Mouse (Mus musculus): ENCODE measurements around the gene Rsph6a.
"Not testable (repeated sequence)": the region's sequence is repeated elsewhere in the genome, so short reads cannot be mapped to it uniquely, and the experiment has no call there.

The Rsph6a gene

DNA sequence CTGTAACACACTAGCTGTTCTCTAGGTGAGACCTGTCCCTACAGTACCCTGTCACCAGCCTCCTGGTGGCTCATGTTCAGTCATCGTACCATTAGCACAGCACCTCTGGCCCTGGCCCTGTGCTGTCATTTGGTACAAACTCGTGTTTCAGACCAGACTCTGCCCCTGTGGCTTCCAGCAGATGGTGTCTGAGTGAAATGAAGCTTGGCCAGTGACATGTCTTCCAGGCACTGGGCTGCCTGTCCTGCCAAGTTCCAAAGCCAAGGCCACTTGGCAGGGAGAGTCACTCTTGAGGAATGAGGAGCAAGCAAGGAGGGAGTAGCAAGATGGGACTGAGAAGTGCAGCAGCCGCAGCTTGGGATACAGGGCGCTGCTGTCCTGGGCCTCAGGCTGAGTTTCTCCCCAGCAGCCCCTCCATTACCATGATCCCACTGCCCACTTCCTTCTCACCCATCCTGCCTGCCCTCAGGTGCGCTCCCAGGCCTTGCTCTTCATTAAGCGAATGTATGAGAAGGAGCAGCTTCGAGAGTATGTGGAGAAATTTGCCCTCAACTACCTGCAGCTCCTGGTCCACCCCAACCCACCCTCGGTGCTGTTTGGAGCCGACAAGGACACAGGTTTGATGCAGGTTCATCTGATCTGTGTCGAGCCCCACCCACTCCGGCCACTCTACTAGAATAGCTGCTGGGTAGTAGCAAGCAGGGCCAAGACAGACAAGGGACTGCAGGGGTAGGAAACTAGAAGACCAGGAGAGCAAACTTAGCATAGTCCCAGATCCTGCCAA lies 8.0 kb upstream of the Rsph6a start:
- no peak for DNase-seq (ENCODE audit: low read depth, low spot score)

DNA sequence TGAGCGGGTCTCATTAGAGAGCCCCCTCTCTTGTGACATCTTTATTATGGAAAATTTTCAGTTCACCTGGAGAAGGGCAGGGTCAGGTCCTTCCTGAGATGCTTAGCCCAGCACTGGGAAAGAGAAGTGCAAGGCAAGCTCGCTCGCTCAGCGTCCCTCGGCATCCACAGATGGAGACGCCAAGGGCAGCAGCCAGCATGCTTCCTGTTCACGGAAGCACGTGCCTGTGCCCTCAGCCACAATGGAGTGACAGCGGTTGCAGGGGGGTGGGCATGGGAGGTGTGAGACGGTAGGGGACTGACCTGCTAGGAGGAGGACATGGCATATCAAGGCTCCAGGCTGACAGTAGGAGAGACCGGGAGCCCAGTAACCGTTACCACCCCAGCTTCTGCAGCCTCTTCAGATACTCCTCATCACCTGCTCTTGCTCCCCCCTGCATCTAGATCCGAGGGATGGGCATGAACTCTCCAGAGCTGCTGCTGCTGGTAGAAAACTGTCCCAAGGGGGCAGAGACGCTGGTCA lies 6.4 kb upstream of the Rsph6a start:
- no peak for DNase-seq (ENCODE audit: low read depth, low spot score)

DNA sequence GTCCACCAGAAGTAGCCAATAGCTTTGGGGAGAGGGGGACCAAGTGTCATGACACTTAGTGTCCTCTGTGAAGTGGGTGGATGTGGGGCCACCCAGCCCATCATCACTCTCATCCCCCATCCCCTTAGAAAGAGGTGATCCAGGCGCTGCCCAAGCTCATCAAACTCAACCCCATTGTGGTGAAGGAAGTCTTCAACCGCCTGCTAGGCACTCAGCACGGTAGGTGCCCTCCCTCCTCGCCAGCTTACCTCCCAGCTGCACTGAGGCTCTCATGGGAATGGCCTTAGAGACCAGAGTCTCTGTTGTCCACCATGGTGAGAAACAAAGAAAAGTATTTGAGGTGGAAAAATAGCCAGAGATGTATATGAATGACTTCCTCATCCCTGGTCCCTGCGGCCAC lies 5.2 kb upstream of the Rsph6a start:
- no peak for DNase-seq (ENCODE audit: low read depth, low spot score)

DNA sequence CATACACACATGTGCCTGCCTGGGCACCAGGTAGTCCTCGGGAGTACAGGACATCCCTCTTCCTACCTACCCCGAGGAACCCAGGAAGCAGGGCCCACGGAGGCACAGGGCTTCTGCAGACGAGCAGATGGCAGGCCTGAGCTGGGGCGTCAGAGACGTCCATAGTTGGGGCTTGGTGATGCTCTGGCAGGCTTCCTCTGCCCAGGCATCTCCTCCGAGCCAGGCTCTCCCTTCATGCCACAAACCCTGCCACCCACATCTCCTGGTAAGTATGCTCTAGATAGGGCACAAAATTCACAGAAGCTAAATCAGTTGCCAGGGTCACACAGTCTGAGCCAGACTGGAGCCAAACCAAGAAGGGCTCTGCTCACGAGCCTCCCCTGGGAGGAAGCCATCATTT lies 4.3 kb upstream of the Rsph6a start:
- no peak for DNase-seq (ENCODE audit: low read depth, low spot score)

DNA sequence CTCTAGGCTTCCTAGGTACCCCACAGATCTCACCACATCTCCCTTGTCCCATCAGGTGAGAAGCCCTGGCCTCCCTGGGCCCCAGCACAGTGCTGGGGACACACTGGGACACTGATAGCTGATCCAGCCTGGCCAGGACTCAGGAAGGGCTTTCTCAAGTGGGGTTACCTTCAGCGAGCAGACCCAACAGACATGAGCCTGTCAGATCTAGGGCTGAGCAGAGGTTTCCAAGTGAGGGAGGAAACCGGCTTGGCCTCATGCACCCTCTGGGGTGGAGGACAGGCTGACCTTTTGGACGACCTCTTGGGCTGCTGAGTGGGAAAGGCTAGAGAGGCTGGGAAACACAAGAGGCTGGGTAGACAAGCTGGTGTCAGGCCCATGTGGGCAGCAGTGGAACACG lies 3.3 kb upstream of the Rsph6a start:
- DNase-seq (ENCODE audit: low read depth, low spot score) = no peak

DNA sequence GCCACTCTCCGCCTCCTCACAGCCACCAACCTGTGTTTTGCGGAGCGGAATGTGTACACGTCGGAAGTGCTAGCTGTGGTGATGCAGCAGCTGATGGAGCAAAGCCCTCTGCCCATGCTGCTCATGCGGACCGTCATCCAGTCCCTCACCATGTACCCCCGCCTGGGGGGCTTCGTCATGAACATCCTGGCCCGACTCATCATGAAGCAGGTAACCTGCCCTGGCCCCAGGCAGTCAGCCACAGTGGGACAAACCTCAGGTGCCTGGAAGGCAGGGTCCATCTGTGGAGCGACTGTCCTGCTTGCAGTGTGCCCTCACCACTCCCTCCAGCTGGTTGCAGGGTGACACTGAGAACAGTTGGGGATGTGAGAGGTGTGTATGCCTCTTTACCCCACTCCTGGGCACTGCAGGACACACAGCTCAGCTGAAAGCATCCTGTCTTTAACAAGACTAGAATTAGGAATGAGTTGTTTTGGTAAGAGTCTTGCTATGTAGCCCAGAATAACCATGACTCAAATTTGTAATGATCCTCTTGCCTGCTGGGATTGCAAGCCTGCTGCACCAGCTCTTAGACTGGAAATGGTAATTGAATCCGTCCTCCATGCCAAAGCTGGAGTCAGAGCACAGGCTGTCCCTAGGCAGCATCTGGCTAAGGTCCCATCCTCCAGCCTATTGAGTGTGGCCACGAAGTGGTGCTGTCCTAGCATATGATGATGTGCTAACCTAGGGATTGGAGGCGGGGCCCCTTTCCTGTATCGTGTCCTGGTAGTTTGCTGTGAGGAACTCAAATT lies 1.9 kb upstream of the Rsph6a start:
- no peak for DNase-seq (ENCODE audit: low read depth, low spot score)

DNA sequence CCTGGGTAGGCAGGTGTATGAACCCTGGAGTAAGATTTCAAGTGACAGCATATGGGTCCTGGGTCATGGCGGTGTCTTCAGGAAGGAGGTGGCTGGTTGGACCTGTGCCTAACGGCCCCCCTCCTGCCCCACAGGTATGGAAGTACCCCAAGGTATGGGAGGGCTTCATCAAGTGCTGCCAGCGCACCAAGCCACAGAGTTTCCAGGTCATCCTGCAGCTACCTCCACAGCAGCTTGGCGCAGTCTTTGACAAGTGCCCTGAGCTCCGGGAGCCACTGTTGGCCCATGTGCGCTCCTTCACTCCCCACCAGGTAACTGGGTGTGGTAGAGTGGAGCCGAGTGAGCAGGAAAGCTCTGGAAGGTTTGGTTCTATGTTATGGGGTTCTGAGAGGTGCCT lies 1.4 kb upstream of the Rsph6a start:
- DNase-seq (ENCODE audit: low read depth, low spot score) = no peak

DNA sequence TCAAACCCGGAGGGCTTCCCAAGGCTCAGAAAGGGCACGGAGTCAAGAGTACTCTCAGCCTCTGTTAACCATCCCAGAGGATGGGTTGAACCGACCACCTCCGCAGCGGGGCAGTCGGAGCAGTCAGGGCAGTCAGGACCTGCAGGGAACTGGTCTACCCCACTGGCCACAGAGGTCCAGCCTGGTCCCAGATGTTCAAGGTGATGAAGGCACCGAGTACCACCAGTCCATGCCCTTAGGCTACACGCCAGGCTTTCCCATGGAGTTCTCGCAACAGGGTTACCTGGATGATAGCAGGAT lies 237 bp downstream of the Rsph6a start:
- DNase-seq (ENCODE audit: low read depth, low spot score) = no peak

DNA sequence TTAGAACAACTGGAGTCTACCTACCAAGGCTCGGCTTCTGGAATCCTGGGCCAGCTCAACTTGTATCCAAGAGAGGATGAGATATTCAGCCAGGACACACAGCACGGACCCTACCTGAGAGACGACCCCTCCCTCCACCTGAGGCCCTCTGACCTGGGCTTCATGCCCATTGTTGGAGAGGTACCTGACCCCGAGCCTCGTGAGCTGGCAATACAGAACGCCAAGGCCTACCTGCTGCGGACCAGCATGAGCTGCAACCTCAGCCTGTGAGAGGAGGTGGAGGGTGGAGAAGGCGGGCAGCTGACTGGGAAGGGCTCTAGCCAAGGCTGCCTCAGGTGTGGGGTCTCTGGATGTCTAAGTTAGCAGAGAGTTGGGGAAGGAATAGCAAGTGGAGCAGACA lies 618 bp downstream of the Rsph6a start:
- DNase-seq (ENCODE audit: low read depth, low spot score) = no peak

DNA sequence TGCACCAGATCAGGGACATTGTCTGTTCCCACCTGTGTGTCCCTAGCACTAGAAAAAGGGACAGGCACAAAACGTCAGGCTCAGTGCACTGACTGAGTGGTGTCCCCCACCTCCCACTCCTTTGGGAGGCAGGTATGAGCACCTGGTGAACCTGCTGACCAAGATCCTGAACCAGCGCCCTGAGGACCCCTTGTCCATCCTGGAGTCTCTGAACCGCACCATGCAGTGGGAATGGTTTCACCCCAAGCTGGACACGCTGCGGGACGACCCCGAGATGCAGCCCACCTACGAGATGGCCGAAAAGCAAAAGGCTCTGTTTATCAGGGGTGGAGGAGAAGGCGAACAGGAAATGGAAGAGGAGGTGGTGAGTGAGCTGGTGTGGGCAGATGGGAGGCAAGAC lies 2.9 kb downstream of the Rsph6a start:
- DNase-seq (ENCODE audit: low read depth, low spot score) = no peak

DNA sequence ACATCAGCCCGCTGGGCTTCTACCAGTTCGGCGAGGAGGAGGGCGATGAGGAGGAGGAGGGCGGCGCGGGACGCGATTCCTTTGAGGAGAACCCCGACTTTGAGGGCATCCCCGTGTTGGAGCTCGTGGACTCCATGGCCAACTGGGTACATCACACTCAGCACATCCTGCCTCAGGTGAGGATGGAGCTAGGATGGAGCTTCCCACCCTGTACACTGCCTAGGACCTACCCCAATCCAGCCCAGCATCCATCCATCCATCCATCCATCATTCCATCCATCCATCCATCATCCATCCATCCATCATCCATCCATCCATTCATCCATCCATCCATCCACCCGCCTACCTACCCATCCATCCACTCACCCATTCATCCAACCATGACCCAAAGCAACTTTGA lies 11.4 kb downstream of the Rsph6a start:
- no peak for DNase-seq (ENCODE audit: low read depth, low spot score)

DNA sequence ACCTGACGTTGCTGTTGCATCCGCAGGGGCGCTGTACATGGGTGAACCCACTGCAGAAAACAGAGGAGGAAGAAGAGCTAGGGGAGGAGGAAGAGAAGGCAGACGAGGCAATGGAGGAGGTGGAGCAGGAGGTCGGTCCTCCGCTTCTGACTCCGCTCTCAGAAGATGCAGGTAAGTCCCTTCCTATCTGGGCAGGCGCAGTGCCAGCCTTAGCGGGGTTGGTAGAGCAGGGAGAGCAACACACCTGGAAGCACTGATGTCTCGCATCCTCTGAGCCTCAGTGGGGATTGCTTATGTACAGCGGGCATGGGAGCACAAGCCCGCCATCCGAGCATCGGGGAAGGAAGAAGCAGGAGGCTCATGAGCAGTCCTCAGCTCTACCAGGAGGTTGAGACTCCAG lies 12.6 kb downstream of the Rsph6a start:
- DNase-seq (ENCODE audit: low read depth, low spot score) = no peak

DNA sequence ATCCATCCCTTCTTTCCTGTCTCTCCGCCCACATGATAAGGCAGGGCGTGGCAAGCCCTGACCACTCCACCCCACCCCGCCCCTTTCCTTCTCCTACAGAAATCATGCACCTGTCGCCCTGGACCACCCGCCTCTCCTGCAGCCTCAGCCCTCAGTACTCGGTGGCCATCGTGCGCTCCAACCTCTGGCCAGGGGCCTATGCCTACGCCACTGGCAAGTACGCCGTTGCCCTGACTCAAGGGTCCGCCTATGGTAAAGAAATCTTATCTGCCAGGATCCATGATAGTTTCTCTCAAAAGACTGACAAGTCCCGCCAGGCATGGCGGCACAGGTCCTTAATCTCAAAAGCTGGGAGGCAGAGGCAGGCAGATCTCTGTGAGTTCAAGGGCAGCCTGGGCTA lies 13.4 kb downstream of the Rsph6a start:
- DNase-seq (ENCODE audit: low read depth, low spot score) = no peak

DNA sequence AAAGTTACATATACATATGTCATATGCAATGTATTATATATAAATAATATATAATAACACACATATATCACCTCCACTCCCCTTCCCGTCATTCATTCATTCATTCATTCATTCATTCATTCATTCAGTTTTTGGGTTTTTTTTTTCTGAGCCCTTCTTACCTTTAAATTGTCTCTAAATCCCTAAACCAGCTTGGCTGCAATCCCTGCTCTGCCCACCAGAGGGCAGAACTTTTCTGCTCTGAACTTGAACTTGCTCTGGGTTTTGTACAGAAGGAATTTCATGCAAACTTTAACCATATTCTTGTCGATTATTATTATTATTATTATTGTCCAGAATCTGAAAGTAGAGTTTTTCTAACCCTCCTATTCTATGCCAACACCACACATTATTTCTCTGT lies 14.2 kb downstream of the Rsph6a start:
- no peak for DNase-seq (ENCODE audit: low read depth, low spot score)

DNA sequence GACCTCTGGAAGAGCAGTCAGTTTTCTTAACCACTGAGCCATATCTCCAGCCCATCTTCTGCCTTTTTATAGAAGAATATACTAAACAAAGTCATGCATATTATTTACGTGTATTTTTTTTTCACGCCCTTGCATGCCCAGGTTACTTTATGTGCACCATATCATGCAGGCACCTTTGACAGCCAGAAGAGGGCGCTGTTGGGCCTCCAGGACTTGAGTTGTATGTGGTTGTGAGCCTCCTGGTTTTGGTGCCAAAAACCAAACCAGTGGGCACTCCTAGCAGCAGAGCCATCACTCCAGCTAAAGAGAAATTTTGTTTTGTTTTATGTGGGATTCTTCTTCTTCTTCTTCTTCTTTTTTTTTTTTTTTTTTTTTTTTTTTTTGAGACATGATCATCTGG lies 15.0 kb downstream of the Rsph6a start:
- no peak for DNase-seq (ENCODE audit: low read depth, low spot score)

DNA sequence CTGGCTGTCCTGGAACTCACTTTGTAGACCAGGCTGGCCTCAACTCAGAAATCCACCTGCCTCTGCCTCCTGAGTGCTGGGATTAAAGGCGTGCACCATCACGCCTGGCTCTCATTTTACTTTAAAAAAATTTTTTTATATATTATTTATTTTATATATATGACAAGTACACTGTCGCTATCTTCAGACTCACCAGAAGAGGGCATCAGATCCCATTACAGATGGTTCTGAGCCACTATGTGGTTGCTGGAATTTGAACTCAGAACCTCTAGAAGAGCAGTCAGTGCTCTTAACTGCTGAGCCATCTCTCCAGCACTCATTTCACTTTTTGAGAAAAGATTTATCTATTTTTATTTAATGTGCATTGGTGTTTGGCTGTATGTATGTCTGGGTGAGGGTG lies 16.5 kb downstream of the Rsph6a start:
- DNase-seq (ENCODE audit: low read depth, low spot score) = not testable (repeated sequence)

DNA sequence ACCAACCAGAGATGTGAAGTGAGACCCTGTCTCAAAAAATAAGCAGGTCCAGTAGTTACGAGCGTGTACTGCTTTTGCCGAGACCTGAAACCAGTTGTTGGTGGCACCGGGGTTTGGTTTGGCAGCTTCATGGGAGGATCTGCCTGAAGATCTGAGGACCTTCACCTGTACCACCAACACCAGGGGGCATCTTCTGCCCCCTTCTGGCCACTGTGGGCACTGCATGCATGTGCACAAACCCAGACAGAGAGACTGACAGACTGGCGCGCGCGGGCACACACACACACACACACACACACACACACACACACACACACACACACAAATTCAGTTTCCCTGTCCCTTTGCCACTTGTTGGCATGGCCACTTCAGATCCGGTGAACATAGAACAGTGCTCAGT lies 19.0 kb downstream of the Rsph6a start:
- DNase-seq (ENCODE audit: low read depth, low spot score) = no peak

DNA sequence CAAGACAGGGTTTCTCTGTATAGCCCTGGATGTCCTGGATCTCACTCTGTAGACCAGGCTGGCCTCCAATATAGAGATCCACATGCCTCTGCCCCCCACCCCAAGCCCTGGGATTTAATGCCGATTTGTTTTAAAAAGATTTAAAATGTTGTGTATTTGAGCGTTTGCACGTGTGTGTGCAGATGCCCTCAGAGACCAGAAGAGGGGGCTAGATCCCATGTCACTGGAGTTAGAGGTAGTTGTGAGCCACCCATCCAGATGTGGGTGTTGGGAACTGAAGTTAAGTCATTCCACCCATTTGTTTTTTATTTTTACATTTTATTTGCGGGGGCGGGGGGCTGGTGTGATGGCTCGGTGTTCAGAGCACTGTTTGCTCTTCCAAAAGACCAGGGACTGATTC lies 20.0 kb downstream of the Rsph6a start:
- no peak for DNase-seq (ENCODE audit: low read depth, low spot score)

DNA sequence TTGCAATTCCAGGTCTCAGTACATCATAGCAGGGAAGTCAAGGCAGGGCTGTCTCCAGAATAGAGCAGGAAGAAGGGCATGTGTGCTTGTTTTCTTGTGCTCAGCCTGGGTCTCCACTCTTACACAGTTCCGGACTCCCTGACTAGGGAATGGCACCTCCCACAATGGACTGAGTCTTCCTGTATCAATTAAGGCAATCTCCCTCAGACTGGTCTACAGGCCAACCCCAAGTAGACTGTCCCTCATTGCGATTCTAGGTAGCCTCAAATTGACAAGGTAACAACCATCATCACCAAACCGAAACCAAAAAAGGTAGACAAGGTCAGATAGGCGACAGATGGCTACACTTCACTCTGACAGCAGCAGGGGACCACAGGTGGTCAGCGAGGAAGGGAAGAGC lies 20.7 kb downstream of the Rsph6a start:
- DNase-seq (ENCODE audit: low read depth, low spot score) = no peak

DNA sequence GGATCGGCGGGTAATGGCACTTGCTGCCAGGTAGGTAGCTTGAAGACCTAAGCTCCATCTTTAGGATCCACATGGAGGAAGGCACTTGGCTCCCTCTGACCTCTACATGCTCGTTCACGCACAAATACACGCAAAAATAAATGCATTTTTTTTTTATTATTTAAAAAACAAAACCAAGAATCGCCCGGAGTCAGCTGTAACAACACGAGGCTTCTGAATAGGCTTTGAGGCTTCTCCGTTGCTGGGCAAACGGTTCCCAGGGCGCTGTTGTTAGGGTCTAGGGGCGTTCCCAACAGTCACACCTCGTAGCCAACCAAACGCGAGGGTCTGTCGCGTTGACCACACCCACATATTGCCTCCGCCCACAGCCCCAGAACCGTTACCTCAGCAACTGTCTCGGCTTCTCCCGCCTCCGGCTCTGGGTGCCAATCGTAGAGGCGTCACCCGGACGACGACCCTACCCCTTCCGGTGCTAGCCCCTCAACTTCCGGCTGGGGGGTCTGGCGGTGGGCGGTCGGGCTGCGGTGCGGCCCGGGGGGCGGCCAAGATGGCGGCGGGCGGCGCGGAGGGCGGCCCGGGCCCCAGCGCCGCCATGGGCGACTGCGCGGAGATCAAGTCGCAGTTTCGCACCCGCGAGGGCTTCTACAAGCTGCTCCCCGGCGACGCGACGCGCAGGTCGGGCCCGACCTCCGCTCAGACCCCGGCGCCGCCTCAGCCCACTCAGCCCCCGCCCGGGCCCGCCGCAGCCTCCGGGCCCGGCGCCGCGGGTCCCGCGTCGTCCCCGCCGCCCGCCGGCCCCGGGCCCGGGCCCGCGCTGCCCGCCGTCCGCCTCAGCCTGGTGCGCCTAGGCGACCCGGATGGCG lies 21.5 kb downstream of the Rsph6a start, which contains the start of gene Dmwd:
Gene Dmwd (plus strand): TSS at position 505 of the 863 bp plus-strand sequence.
- DNase-seq (ENCODE audit: low read depth, low spot score) = peak; percentile 95

DNA sequence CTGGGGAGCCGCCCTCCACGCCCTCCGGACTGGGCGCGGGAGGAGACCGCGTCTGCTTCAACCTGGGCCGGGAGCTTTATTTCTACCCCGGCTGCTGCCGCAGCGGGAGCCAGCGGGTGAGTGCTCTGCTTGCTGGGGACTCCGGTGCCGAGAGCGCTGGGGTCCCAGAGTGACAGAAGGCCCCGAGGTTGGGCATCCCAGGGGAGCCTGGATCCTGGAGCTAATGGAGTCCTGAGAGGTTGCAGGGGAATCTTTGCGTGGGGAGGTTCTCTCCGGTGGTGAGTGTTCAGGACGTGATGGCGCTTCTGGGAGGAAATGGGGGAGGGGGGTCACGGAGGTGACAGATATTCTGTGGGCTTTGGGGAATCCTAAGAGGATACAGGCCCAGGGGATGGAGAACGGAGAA lies 22.1 kb downstream of the Rsph6a start:
- no peak for DNase-seq (ENCODE audit: low read depth, low spot score)

DNA sequence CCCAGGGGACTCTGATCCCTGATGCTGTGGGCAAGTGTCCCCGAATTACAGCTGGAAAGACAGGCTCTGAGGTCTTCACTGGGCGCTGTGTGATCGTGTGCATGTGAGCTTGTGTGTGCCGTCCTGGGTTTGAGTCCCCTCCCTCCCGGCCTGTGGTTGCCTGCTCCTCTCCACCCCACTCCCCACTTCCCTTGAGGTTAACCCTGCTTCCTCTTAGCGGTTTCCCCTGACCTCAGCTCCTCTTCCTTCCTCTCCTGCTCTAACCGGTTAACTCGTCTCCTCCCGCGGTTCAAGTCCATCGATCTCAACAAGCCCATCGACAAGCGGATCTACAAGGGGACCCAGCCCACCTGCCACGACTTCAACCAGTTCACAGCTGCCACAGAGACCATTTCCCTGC lies 23.3 kb downstream of the Rsph6a start:
- DNase-seq (ENCODE audit: low read depth, low spot score) = no peak

Measured in retina, postnatal 7 days (tissue).